Mouse (Mus musculus): ENCODE measurements around the gene Pou6f1.
A peak's percentile ranks its signal among the peaks of the same experiment; 100 is the strongest.
"Not testable (repeated sequence)": the region's sequence is repeated elsewhere in the genome, so short reads cannot be mapped to it uniquely, and the experiment has no call there.

Gene Pou6f1

DNA sequence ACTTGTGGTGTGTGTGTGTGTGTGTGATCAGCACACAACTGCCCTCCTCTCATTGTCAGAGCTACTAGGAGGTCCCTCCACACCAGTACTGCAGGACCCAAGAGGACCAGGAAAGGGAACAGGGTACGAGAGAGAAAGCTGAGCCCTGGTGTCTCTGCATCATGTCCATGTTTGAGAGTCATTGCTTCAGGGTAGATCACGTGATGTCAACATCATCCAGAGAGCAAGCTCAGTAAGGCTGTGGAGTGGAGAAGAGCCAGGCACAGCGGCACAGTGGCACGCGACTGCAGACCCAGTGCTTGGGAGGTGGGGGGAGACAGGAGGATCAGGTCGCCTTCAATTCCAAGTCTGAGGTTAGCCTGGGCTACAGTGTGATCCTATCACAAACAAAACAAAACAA, 23.4 kb downstream of the Pou6f1 start:
- no peak for DNase-seq (ENCODE audit: low spot score)

DNA sequence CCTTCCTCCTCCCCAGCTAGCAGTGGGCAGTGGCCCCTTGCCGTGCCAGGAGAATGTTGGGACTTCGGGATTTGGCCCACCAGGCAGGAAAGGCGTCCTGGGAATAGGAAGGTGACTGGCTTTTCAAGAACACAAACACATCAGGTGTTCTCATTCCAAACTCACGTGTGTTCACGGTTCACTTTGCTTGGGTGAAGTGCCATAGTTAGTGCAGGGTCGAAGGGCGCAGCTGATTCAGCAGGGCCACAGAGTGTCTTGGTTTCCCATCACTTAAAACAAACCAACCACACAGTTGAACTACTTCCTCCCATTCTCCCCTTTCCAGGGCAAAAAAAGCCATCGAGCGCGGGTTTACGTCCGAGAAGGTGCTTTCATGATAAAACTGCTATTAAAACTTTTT, 24.4 kb downstream of the Pou6f1 start:
- no peak for DNase-seq (ENCODE audit: low spot score)

DNA sequence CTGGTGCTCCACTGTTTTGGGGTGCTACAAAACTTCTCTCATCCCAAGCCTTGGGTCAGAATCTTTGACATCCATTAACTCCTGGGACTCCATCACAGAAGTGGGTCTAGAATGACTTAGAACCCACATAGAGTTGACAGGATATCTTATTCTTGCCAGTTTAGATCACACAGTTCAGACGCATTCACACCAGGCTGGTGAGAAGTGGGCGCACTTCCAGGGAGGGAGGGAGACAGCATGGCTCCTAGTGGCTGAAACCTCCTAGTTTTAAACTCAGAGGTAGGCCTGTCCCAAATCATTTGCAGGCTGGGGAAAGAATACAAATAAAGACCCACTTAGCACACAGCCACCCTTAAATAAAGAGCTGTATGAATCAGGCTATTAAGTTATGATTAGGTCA, 25.4 kb downstream of the Pou6f1 start:
- peak; percentile 28 for DNase-seq (ENCODE audit: low spot score)

DNA sequence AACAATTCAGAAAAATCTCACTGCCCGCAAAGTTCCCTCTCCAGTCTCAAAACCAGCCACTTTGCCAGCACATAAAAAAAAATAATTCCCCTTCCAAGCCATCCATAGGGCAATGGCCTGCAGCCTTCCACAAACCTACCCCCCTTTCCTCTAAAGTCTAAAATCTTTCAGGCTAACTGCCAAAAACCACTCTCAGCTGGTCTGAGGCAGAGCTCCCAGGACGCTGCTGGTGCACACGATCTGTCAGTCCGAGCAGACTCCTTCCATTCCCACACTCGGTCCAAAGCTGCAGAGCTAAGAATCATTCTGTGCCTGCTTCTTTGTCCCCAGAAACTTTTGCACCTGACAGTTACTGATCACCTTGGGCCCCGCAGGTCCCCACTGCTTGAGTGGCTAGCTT, 25.8 kb downstream of the Pou6f1 start:
- peak; percentile 68 for DNase-seq (ENCODE audit: low spot score)

DNA sequence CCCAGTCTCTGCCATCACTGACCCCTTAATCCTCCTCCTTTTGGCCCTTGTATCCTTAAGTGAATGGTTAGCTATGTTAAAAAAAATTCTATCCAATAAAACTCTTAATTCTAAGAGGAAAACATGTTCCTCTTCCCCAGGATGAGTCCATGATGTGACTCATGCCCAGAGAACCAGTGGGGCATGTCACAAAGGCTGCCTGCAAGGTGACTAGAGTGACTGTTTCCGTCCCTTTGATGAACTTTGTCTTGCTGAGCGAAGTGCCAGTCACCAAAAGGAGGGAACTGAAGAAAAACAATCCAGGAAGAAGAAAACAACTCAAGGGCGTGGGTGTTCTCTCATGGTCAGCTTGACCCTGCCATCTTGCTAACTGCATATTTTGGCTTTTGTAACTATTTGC, 30.5 kb downstream of the Pou6f1 start:
- DNase-seq (ENCODE audit: low spot score): no peak

DNA sequence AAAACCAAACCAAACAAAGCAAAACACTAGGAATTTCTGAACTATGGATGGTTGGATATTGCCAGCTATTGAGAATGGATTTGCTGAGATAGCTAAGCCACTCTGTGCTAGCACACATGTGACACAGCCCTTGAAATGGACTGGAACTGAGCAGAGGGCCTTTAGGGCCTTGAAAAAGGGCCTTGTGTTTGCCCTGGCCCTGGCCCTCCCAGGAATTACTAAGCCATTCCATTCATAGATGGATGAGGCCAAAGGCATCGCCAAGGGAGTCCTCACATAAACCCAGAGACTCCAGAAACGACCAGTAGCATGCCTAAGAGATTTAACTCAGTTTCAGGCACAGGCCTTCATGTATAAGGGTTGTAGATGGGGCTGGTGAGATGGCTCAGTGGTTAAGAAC, 33.3 kb downstream of the Pou6f1 start:
- no peak for DNase-seq (ENCODE audit: low spot score)

DNA sequence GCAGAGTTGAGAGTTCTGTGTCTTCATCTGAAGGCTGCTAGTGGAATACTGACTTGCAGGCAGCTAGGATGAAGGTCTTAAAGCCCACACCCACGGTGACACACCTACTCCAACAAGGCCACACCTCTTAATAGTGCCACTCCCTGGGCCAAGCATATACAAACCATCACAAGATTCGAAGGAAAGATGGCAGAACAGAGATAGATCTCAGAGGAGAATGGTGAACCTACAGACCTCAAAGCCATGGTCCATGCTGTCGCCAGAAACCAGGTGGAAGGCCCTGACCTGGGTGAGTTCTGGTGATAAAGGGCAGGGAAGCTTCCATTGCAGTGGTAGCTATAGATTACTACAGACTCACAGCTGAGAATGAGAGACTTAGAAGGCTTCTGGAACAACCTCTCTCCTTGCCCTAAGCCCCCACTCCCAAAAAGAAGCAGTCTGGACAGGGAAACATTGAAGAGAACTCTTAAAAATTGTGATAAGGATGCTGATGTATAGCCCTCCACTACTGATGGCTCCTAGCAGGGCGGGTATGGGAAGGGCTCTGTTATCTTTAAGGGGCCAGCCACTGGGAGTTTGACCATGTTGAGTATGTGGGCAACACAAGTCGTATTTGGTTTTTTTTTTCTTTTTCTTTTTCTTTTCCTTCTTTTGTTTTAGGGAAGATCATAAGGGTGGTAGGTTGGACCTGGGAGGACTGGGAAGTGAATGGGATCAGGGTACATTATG, 41.9 kb downstream of the Pou6f1 start:
- no peak for DNase-seq (ENCODE audit: low spot score)

DNA sequence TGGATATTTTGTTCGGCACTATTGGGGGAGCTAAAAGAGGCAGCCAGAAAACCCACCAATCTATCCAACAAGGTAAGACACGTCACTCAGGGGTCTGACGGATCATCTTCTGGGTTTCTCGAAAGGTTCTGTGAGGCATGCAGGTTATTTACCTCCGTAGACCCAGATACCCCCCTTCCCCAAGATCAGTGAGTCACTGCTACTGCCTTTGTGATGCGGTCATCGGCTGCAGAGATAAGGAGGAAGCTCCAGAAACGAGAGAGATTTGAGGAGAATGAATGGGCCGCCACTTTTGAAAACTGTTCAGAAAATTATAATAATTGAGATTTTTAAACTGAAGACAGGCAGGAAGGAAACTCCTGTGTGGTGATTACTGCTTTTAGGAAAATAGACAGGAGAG, 43.4 kb downstream of the Pou6f1 start:
- no peak for DNase-seq (ENCODE audit: low spot score)

DNA sequence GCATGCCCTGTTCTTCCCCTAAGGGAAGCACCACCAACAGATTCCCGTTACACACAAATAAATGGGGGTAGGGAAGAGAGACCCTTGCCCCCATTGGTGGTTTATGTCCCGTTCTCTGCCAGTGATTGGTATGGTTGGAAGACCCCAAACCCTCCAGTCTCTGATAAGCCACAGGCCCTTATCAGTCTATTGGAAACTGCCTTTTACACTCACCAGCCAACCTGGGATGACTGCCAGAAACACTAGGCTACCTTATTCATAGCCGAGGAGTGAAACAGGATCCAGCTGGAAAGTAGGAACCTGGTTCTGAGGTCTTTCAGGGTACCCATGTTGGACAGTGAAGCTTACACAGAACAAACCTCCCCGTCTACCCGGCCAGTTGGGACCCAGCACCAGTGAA, 43.8 kb downstream of the Pou6f1 start:
- DNase-seq (ENCODE audit: low spot score): no peak

DNA sequence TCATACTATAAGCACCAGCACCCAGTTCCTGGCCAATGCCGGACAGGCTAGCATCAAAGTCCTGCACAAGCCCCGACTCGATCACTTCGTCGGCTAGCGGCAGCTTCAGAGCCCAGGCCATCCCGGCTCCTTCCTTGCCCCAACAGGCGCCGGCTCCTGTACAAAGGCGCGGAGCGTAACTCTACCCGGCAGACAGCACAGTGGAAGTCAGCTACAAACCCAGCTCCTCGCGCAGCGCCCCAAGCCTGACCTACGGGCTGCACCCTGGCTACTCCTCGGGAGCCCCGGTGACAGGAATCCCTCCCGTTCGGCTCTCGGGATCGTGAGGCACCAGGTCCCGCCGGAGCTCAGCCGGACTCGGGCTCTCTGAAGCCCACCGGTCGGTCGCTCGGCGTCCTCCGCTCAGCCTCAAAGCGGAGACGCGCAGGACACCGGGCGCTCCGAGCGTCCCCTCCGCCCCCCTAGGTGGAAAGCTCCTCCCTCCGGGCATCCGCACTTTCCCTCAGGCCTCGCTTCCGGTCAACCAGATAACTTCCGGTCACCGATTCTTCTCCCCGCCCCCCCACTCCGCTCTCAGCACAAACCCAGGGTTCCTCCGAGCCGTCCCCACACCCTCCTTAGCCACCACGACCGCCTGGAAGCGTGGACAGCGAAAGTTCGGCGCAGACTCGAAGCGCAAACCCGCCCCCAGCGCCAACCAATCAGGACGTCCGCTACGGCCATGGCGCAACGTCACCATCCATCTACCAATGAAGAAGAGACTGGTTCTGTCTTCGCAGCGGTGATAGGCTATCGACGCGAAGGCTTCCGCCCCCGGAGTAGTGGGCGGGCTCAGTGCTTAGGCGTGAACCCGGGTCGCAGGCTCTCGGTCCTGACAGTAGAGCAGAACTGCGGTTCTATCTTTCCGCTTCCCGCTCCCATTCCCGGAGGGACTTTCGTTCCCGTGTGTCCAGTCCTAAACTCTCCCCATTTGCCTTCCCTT, 48.2 kb downstream of the Pou6f1 start, which contains the start of gene Tfcp2:
TSS of gene Tfcp2 (minus strand) at position 683 of the 982 bp plus-strand sequence.
- DNase-seq (ENCODE audit: low spot score): peak; percentile 100

DNA sequence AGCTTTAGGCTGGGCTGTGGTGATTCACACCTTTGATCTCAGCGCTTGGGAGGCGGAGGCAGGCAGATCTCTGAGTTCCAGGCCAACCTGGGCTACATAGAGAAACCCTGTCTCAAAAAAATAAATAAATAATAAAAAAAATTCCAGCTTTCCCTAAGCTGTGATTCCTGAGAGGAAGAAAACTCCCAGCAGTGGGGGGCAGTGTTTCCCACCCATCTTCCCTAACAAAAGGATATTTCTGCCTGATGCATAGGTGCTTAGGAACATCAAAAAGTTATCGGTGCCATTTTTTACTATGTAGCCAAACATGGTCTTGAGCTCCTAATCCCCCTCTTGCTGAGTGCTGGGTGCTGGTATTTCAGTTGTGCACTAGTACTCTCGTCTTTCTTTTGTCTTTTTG, 49.5 kb downstream of the Pou6f1 start:
- peak; percentile 40 for DNase-seq (ENCODE audit: low spot score)

DNA sequence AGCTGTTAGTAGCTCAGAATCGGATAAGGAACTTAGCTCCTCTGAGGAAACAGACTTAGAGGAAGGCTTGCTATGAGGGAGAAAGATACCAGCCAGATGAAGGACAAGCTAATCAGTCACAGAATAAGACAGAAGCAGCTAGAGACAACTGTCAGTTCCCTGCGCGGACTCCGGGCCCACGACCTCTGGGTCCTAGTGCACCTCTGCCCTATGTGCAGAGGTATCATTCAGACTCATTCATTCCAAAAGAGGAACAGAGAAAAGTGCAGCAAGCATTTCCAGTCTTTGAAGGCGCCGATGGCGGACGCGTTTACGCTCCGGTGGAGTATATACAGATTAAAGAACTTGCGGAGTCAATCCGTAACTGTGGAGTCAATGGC, 56.1 kb downstream of the Pou6f1 start:
- DNase-seq (ENCODE audit: low spot score): not testable (repeated sequence)

DNA sequence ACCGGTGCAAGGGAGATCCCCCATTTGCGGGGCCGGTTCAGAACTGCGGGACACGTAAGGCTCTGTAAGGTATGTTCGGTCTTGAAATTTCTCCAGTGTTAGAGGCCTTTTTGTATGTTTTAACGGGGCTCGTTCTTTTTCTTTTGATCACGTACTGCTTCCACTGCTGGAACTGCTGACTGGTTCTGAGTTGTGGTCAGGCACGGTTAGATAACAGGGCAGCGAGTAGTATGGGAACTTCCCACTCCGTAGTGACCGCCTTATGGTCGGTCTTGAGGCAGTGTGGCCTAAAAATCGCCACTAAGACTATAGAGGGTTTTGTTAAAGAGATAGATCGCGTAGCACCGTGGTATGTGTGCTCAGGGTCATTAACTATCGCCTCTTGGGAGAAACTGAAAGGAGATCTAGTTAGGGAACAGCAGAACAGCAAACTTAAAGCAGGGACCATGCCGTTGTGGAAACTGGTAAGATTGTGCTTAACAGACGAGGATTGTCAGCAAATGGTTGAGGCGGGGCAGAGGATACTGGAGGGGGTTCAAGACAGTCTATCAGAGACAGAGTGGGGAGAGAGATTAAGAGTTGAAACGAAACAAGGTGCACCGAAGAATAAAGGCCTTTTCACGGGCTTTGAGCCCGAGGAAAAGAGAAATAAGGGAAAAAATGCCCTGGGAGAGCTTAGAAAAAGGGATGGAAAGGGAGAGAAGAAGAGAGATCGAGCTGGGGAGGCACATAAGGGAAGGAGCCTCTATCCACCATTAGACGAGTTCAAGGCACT, 56.7 kb downstream of the Pou6f1 start:
- DNase-seq (ENCODE audit: low spot score): not testable (repeated sequence)

DNA sequence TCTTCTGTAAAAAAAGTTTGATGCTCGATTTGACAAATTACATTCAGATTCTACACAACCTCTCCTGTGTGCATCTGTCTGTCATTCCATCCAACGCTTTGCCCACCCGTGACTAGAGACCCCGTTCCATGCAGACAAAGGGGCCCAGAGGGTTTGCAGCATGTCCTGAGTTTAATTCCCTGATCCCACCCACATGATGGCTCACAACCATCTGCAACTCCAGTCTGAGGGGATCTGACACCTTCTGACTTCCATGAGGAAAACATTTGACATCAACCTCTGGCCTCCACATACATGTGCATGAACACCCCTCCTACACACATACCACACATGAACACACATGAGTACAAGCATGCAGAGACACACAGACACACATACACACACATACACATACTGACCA, 58.4 kb downstream of the Pou6f1 start:
- no peak for DNase-seq (ENCODE audit: low spot score)

DNA sequence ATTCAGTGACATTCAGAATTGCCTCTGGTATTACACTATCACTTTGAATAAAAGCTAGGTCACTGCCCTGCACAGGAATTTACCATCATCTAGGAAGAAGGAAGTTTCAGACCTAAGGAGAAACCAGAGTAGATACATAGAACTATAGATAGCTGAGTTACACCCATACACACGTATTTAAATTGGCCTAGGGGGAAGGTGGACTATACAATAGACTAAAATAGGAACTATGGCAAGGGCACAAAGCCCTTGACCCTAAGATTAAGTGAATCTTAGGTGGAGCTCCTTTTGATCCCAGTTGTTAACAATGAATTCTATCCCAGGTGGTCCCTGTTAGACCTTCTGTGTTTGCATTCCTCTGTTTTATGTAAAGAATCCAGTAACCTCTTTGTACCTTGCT, 58.8 kb downstream of the Pou6f1 start:
- DNase-seq (ENCODE audit: low spot score): not testable (repeated sequence)

DNA sequence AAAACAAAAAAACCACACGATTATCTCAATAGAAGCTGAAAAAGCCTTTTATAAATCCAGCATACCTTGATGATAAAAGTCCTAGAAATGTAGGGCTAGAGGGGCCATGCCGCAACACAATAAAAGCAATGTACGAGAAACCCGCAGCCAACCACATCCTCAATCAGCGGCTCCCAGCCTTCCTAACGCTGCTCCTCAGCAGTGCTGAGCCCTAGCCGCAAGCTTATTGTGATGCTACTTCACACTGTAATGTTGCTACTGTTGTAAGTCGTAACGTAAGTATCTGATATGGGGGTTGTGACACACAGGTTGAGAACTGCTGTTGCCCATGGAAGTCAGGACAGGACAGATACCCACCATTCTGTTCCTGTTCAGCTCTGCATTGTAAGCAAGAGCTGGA, 60.4 kb downstream of the Pou6f1 start:
- DNase-seq (ENCODE audit: low spot score): no peak

DNA sequence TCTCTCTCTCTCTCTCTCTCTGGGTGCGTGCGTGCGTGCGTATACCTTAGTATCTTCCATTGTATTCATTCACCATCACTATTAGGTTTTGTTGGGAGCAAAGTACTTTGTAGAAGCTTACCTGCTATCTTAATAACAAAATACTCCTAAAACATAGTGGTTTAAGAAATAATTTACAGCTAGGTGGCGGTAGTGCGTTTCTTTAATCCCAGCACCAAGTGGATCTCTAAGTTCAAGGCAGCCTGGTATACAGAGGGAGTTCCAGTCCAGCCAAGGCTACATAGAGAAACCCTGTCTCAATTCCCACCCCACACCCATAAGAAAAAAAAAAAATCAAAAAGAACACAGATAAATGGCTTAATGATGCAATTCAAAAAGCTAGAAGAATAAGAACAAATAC, 61.9 kb downstream of the Pou6f1 start:
- DNase-seq (ENCODE audit: low spot score): peak; percentile 59

DNA sequence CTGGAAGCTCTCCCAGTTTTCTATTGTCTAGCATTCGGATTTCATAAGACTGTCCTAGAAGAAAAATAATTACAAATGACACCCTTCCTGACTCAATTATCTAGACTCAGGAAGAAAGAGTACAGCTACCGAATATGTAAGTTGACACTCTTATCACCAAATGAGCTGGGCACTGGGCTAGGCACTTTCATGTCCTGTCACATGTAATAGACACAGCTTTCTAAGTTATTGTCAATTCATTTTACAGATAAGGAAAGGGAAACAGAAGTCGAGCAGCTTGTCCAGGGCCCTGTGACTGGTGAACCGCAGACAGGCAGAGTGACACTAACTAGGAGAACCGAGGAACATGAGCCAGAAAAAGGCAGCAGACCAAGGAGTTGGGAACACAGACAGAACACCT, 71.9 kb downstream of the Pou6f1 start:
- no peak for DNase-seq (ENCODE audit: low spot score)

DNA sequence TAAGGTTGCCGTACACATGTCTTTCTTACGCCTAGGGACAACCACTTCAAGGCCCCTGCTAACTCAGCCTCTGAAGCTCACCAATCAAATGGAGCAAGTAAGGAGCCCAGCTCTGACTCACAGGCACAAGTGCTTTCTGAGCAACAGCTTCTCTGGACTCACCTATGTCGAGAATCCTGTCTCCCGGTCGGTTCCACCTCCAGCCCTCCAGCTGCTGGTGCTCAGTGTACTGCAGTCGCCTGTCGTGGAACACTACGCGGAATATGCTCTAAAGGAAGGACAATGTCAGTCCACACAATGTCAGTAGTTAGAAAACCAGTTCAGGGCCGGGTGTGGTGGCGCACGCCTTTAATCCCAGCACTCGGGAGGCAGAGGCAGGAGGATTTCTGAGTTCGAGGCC, 74.4 kb downstream of the Pou6f1 start:
- DNase-seq (ENCODE audit: low spot score): no peak
